Mouse (Mus musculus): ENCODE results near the gene Fmc1.
"Not testable (repeated sequence)": the region's sequence is repeated elsewhere in the genome, so short reads cannot be mapped to it uniquely, and the experiment has no call there.

The Fmc1 gene

GRCm38 (mm10) chr6:38533428-38534405, at the start of gene Fmc1:
Fmc1 (plus strand) TSS chr6:38533502.
- DNase-seq (ENCODE audit: low read depth, low spot score) = peak; percentile 98

- DNase-seq (ENCODE audit: low read depth, low spot score) = peak; percentile 53
These were observed 40.8 kb upstream of the Fmc1 start for GRCm38 (mm10) chr6:38492550-38492949.

- DNase-seq (ENCODE audit: low read depth, low spot score) = no peak
These were observed 37.7 kb upstream of the Fmc1 start for GRCm38 (mm10) chr6:38495641-38496040.

GRCm38 (mm10) chr6:38512096-38512495, 21.2 kb upstream of the Fmc1 start:
- no peak for DNase-seq (ENCODE audit: low read depth, low spot score)

GRCm38 (mm10) chr6:38512830-38513229, 20.5 kb upstream of the Fmc1 start:
- DNase-seq (ENCODE audit: low read depth, low spot score) = no peak

GRCm38 (mm10) chr6:38515201-38515600, 18.1 kb upstream of the Fmc1 start:
- DNase-seq (ENCODE audit: low read depth, low spot score) = no peak

GRCm38 (mm10) chr6:38523851-38524250, 9.5 kb upstream of the Fmc1 start:
- peak; percentile 20 for DNase-seq (ENCODE audit: low read depth, low spot score)

GRCm38 (mm10) chr6:38531211-38531820, 2.0 kb upstream of the Fmc1 start:
- no peak for DNase-seq (ENCODE audit: low read depth, low spot score)

GRCm38 (mm10) chr6:38532500-38533420, 542 bp upstream of the Fmc1 start:
- peak; percentile 37 for DNase-seq (ENCODE audit: low read depth, low spot score)

- peak; percentile 97 for DNase-seq (ENCODE audit: low read depth, low spot score)
These were observed 1.5 kb downstream of the Fmc1 start for GRCm38 (mm10) chr6:38534640-38535365.

GRCm38 (mm10) chr6:38535366-38535690, 2.0 kb downstream of the Fmc1 start:
- no peak for DNase-seq (ENCODE audit: low read depth, low spot score)

GRCm38 (mm10) chr6:38535788-38536187, 2.5 kb downstream of the Fmc1 start:
- DNase-seq (ENCODE audit: low read depth, low spot score) = no peak

GRCm38 (mm10) chr6:38544141-38544540, 10.8 kb downstream of the Fmc1 start:
- not testable (repeated sequence) for DNase-seq (ENCODE audit: low read depth, low spot score)

- DNase-seq (ENCODE audit: low read depth, low spot score) = not testable (repeated sequence)
These were observed 13.7 kb downstream of the Fmc1 start for GRCm38 (mm10) chr6:38547005-38547404.

GRCm38 (mm10) chr6:38547707-38548106, 14.4 kb downstream of the Fmc1 start:
- no peak for DNase-seq (ENCODE audit: low read depth, low spot score)

GRCm38 (mm10) chr6:38548595-38548994, 15.3 kb downstream of the Fmc1 start:
- DNase-seq (ENCODE audit: low read depth, low spot score) = not testable (repeated sequence)

- not testable (repeated sequence) for DNase-seq (ENCODE audit: low read depth, low spot score)
These were observed 16.5 kb downstream of the Fmc1 start for GRCm38 (mm10) chr6:38549840-38550239.

- DNase-seq (ENCODE audit: low read depth, low spot score) = peak; percentile 69
These were observed 17.2 kb downstream of the Fmc1 start for GRCm38 (mm10) chr6:38550250-38551061.

GRCm38 (mm10) chr6:38551062-38551988, 18.0 kb downstream of the Fmc1 start, which contains the start of gene Luc7l2:
Luc7l2 (plus strand) TSS chr6:38551334.
- DNase-seq (ENCODE audit: low read depth, low spot score) = peak; percentile 94
